Mouse (Mus musculus): ENCODE results near the gene Glud1.

DNA sequence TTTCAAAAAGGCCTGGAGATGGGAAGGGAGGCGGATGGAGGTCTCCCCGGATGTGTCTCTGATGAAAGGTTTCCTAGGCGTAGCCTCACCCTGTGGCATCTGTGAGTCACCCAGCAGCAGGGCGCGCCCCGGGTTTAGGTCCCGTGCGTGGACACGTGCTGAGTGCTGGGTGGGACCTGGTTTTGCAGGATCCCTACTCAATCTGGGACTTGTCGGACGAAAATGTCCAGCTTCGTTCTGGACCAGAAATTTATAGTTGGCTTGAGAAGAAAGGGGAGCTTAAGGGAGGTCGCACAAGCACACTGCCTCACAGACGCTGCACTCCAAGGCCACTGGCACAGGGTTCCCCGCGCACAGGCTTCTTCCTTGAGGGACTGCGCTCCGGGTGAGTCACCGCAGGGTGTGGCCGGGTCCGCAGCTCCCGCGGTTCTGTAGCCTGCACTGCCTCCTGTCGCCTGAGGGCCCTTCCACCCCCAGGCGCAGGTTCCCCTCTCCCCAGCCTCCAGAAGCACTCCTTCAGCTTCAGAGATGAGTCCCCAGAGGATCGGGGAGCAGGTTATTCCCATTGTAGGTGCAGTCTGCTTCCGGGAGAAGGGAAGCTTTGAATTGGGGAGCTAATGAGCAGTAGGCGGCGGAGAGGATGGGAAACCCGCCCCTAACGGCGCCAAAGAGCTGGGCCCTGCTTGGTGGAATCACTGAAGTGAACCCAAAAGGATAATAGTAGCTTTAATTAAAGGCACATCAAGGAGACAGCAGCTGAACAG is 53.1 kb downstream of the Glud1 start:
- TF ChIP-seq CTCF (IDR thresholded peaks at IDR 0.05; ENCODE audit: low read depth) (peak; percentile 36; the same call in 1 of the 2 replicates), EP300 (IDR thresholded peaks at IDR 0.05; ENCODE audit: low read depth) (no peak)
